Mouse (Mus musculus): ENCODE results near the gene Iqgap2. TPM values are rescaled to one million over a fixed set of nuclear protein-coding genes. Genes with fewer than 3 reads are reported as not detected.

The Iqgap2 gene
- total and polyA plus RNA-seq, 3 experiments, result 0.27 to 0.32 TPM; not detected in 1

DNA sequence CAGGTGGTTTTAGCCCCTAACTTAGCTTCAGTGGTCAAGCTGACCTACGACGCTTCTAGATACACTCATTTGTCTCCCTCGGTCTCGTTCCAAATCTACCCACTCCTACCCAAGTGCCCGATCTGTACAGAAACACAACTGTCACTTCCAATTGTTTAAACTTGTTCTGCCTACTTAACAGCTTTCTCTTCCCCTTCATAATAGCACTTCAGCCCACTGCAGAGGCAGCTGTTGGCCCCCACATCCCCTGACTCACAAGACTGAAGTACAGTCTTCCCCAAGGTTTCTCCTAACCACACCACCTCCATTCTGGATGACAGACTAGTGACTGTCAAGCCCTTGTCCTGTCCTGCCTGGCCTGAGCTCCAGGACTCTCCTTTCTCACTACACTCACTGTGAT is 63.1 kb downstream of the Iqgap2 start:
- Histone ChIP-seq H3K79me2 (ENCODE audit: control insufficient read depth, insufficient read depth, low read length, poor library complexity) (no peaks in the 10 kb centered on the region), H3K9ac (ENCODE audit: control insufficient read depth, low read depth, low read length, poor library complexity, severe bottlenecking) (no peak overlapping the region), H3K4me1 (ENCODE audit: control insufficient read depth in 1 of 2, insufficient read depth in 2 of 2, low read length in 2 of 2) (no peaks in the 10 kb centered on the region), H3K4me3 (ENCODE audit: control insufficient read depth in 1 of 2, insufficient read depth in 1 of 2, low read depth in 2 of 2, low read length in 2 of 2) (no peak overlapping the region), H3K27ac (ENCODE audit: control insufficient read depth, low read depth, low read length) (no peak overlapping the region), H3K27me3 (ENCODE audit: control insufficient read depth in 1 of 2, insufficient read depth in 2 of 2, low read length in 2 of 2) (no peaks in the 10 kb centered on the region), H3K9me3 (replicated peaks; ENCODE audit: insufficient read depth, low read length) (no peaks in the 10 kb centered on the region), H3K36me3 (ENCODE audit: control insufficient read depth in 1 of 2, insufficient read depth in 2 of 2, low read length in 2 of 2) (no peaks in the 10 kb centered on the region)
- DNase-seq (ENCODE audit: low read depth, low spot score), result no peak
- TF ChIP-seq BHLHE40 (IDR thresholded peaks at IDR 0.05; ENCODE audit: borderline replicate concordance, low read depth, low read length) (no peak), TCF12 (IDR thresholded peaks at IDR 0.05; ENCODE audit: low read depth, low read length) (no peak), POLR2AphosphoS2 (IDR thresholded peaks at IDR 0.05; ENCODE audit: low read length) (no peak), ZKSCAN1 (IDR thresholded peaks at IDR 0.05; ENCODE audit: low read depth, low read length) (no peak), ELF1 (IDR thresholded peaks at IDR 0.05; ENCODE audit: low read depth, low read length) (no peak), TBP (IDR thresholded peaks at IDR 0.05; ENCODE audit: low read depth, low read length) (no peak), HCFC1 (IDR thresholded peaks at IDR 0.05; ENCODE audit: low read depth, low read length) (no peak), ETS1 (IDR thresholded peaks at IDR 0.05; ENCODE audit: low read depth, low read length) (no peak), MAX (IDR thresholded peaks at IDR 0.05; ENCODE audit: low read length) (no peak), RCOR1 (IDR thresholded peaks at IDR 0.05; ENCODE audit: low read depth, low read length) (no peak), UBTF (IDR thresholded peaks at IDR 0.05; ENCODE audit: borderline replicate concordance, insufficient read depth, low read depth, low read length) (no peak), ZNF384 (IDR thresholded peaks at IDR 0.05; ENCODE audit: low read depth, low read length) (no peak), E2F4 (IDR thresholded peaks at IDR 0.05; ENCODE audit: borderline replicate concordance, low read depth, low read length) (no peak), GATA1 (IDR thresholded peaks at IDR 0.05; ENCODE audit: low read depth, low read length) (no peak)

DNA sequence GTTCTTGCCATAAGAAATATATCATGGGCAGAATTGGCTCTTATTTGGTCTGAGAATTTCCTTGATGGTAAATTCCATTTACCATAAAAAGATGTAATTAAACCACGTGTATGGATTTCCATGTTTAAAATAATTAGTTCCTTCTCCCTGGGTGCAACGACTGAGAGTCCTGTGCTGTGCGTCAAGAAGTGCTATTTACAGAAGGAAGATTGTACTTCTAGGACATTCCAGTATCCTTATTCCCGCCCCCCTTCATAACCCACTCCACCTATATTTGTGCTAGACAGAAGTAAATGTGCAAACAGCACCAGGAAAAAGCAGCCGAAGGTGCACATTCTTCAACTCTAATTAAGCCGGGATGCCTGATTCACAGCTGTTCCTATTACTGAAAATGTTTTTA is 65.5 kb downstream of the Iqgap2 start:
- H3K36me3 ChIP-seq (ENCODE audit: control insufficient read depth in 1 of 2, insufficient read depth in 2 of 2, low read length in 2 of 2), result no peaks in the 10 kb centered on the region
- no peak overlapping the region for H3K4me3 ChIP-seq (ENCODE audit: control insufficient read depth in 1 of 2, insufficient read depth in 1 of 2, low read depth in 2 of 2, low read length in 2 of 2)
- H3K4me1 ChIP-seq (ENCODE audit: control insufficient read depth in 1 of 2, insufficient read depth in 2 of 2, low read length in 2 of 2), result no peaks in the 10 kb centered on the region
- H3K9me3 ChIP-seq (replicated peaks; ENCODE audit: insufficient read depth, low read length), result no peaks in the 10 kb centered on the region
- H3K27me3 ChIP-seq (ENCODE audit: control insufficient read depth in 1 of 2, insufficient read depth in 2 of 2, low read length in 2 of 2), result no peaks in the 10 kb centered on the region
- no peak overlapping the region for H3K9ac ChIP-seq (ENCODE audit: control insufficient read depth, low read depth, low read length, poor library complexity, severe bottlenecking)
- TF ChIP-seq MAZ (IDR thresholded peaks at IDR 0.05; ENCODE audit: low read depth, low read length) (no peak), MAX (IDR thresholded peaks at IDR 0.05; ENCODE audit: low read length) (no peak), POLR2A (IDR thresholded peaks at IDR 0.05; ENCODE audit: control insufficient read depth in 1 of 2, insufficient read depth in 1 of 2, low read depth in 1 of 2, low read length in 2 of 2, poor library complexity in 1 of 2) (no peak), MXI1 (IDR thresholded peaks at IDR 0.05; ENCODE audit: low read depth, low read length) (no peak), CTCF (IDR thresholded peaks at IDR 0.05 in 2 of 3, conservative IDR thresholded peaks at IDR 0.05 in 1 of 3; ENCODE audit: control insufficient read depth in 1 of 3, insufficient read depth in 1 of 3, low read depth in 2 of 3, low read length in 3 of 3, poor library complexity in 1 of 3, severe bottlenecking in 1 of 3) (no peak), MYC (IDR thresholded peaks at IDR 0.05; ENCODE audit: low read depth, low read length) (no peak), POLR2AphosphoS2 (IDR thresholded peaks at IDR 0.05; ENCODE audit: low read length) (no peak), BHLHE40 (IDR thresholded peaks at IDR 0.05; ENCODE audit: borderline replicate concordance, low read depth, low read length) (no peak), KAT2A (conservative IDR thresholded peaks at IDR 0.05; ENCODE audit: low read depth, low read length) (no peak), ZNF384 (IDR thresholded peaks at IDR 0.05; ENCODE audit: low read depth, low read length) (no peak), ZC3H11A (IDR thresholded peaks at IDR 0.05; ENCODE audit: low read depth, low read length) (no peak), USF1 (IDR thresholded peaks at IDR 0.05; ENCODE audit: low read depth, low read length) (no peak), HCFC1 (IDR thresholded peaks at IDR 0.05; ENCODE audit: low read depth, low read length) (no peak), TCF12 (IDR thresholded peaks at IDR 0.05; ENCODE audit: low read depth, low read length) (no peak), ELF1 (IDR thresholded peaks at IDR 0.05; ENCODE audit: low read depth, low read length) (no peak), SIN3A (IDR thresholded peaks at IDR 0.05; ENCODE audit: low read length) (no peak), UBTF (IDR thresholded peaks at IDR 0.05; ENCODE audit: borderline replicate concordance, insufficient read depth, low read depth, low read length) (no peak), SMC3 (IDR thresholded peaks at IDR 0.05; ENCODE audit: low read depth, low read length) (no peak), E2F4 (IDR thresholded peaks at IDR 0.05; ENCODE audit: borderline replicate concordance, low read depth, low read length) (no peak), MAFK (IDR thresholded peaks at IDR 0.05; ENCODE audit: borderline replicate concordance, low read depth, low read length) (no peak)
- H3K79me2 ChIP-seq (ENCODE audit: control insufficient read depth, insufficient read depth, low read length, poor library complexity), result no peaks in the 10 kb centered on the region
- DNase-seq (ENCODE audit: low read depth, low spot score), result no peak
- no peak overlapping the region for H3K27ac ChIP-seq (ENCODE audit: control insufficient read depth, low read depth, low read length)
